Mouse (Mus musculus): ENCODE measurements around the gene Mgat5.
A peak's percentile ranks its signal among the peaks of the same experiment; 100 is the strongest.

Mgat5 gene

GRCm38 (mm10) chr1:127204817-127205485 is at the start of gene Mgat5:
TSS of gene Mgat5 (plus strand) at chr1:127205015.
- DNase-seq (ENCODE audit: extremely low spot score) = peak; percentile 93

GRCm38 (mm10) chr1:127160118-127160760 is 44.6 kb upstream of the Mgat5 start:
- no peak for DNase-seq (ENCODE audit: extremely low spot score)

- DNase-seq (ENCODE audit: extremely low spot score) = no peak
Observed at GRCm38 (mm10) chr1:127164589-127165160, 40.1 kb upstream of the Mgat5 start.

GRCm38 (mm10) chr1:127166521-127166920 is 38.3 kb upstream of the Mgat5 start:
- DNase-seq (ENCODE audit: extremely low spot score) = no peak

GRCm38 (mm10) chr1:127167586-127167985 is 37.2 kb upstream of the Mgat5 start:
- DNase-seq (ENCODE audit: extremely low spot score) = no peak

- no peak for DNase-seq (ENCODE audit: extremely low spot score)
Observed at GRCm38 (mm10) chr1:127168205-127168604, 36.6 kb upstream of the Mgat5 start.

GRCm38 (mm10) chr1:127169516-127169915 is 35.3 kb upstream of the Mgat5 start:
- DNase-seq (ENCODE audit: extremely low spot score) = no peak

- DNase-seq (ENCODE audit: extremely low spot score) = no peak
Observed at GRCm38 (mm10) chr1:127171361-127171760, 33.5 kb upstream of the Mgat5 start.

- DNase-seq (ENCODE audit: extremely low spot score) = no peak
Observed at GRCm38 (mm10) chr1:127173448-127173847, 31.4 kb upstream of the Mgat5 start.

GRCm38 (mm10) chr1:127192396-127192795 is 12.4 kb upstream of the Mgat5 start:
- no peak for DNase-seq (ENCODE audit: extremely low spot score)

- no peak for DNase-seq (ENCODE audit: extremely low spot score)
Observed at GRCm38 (mm10) chr1:127199186-127199585, 5.6 kb upstream of the Mgat5 start.

GRCm38 (mm10) chr1:127202360-127202759 is 2.5 kb upstream of the Mgat5 start:
- DNase-seq (ENCODE audit: extremely low spot score) = no peak

- no peak for DNase-seq (ENCODE audit: extremely low spot score)
Observed at GRCm38 (mm10) chr1:127203231-127203764, 1.5 kb upstream of the Mgat5 start.

GRCm38 (mm10) chr1:127205501-127206019 is 745 bp downstream of the Mgat5 start:
- DNase-seq (ENCODE audit: extremely low spot score) = no peak

GRCm38 (mm10) chr1:127206020-127206641 is 1.3 kb downstream of the Mgat5 start:
- peak; percentile 55 for DNase-seq (ENCODE audit: extremely low spot score)

GRCm38 (mm10) chr1:127206881-127207555 is 2.2 kb downstream of the Mgat5 start:
- no peak for DNase-seq (ENCODE audit: extremely low spot score)

- DNase-seq (ENCODE audit: extremely low spot score) = no peak
Observed at GRCm38 (mm10) chr1:127208167-127208566, 3.4 kb downstream of the Mgat5 start.

GRCm38 (mm10) chr1:127212812-127213211 is 8.0 kb downstream of the Mgat5 start:
- no peak for DNase-seq (ENCODE audit: extremely low spot score)

- DNase-seq (ENCODE audit: extremely low spot score) = no peak
Observed at GRCm38 (mm10) chr1:127213434-127213833, 8.6 kb downstream of the Mgat5 start.

- no peak for DNase-seq (ENCODE audit: extremely low spot score)
Observed at GRCm38 (mm10) chr1:127214585-127215232, 9.9 kb downstream of the Mgat5 start.

- no peak for DNase-seq (ENCODE audit: extremely low spot score)
Observed at GRCm38 (mm10) chr1:127216979-127217378, 12.2 kb downstream of the Mgat5 start.
